Mouse (Mus musculus) right cerebral cortex, postnatal 25 days (tissue): ENCODE measurements at regions not wholly inside any gene's neighbourhood (a gene's known extent, or its start where the extent isn't known, plus 50 kb on each side); places are given as distances from the start of the nearest gene placed in this dataset.

ENCODE experiments used
- DNase-seq: peaks from one replicate; pipeline ENCODE4 v3.0.0; 2022

- DNase-seq: no peak
Measured at GRCm38 (mm10) chr1:33042424-33042823, 495.3 kb upstream of the Gm5415 start.

GRCm38 (mm10) chr1:33040740-33041139 is 493.6 kb upstream of the Gm5415 start:
- no peak for DNase-seq

- DNase-seq: no peak
Measured at GRCm38 (mm10) chr1:33031991-33032390, 484.9 kb upstream of the Gm5415 start.

GRCm38 (mm10) chr1:33026683-33027415 is 479.8 kb upstream of the Gm5415 start:
- no peak for DNase-seq

- no peak for DNase-seq
Measured at GRCm38 (mm10) chr1:33025379-33025778, 478.3 kb upstream of the Gm5415 start.

GRCm38 (mm10) chr1:33022852-33023251 is 475.8 kb upstream of the Gm5415 start:
- no peak for DNase-seq

GRCm38 (mm10) chr1:33003992-33004391 is 456.9 kb upstream of the Gm5415 start:
- no peak for DNase-seq

- DNase-seq: no peak
Measured at GRCm38 (mm10) chr1:32964957-32965356, 417.9 kb upstream of the Gm5415 start.

GRCm38 (mm10) chr1:32959316-32959715 is 412.2 kb upstream of the Gm5415 start:
- DNase-seq: no peak

GRCm38 (mm10) chr1:32946254-32946653 is 399.2 kb upstream of the Gm5415 start:
- DNase-seq: no peak

GRCm38 (mm10) chr1:32930381-32930780 is 383.3 kb upstream of the Gm5415 start:
- DNase-seq: no peak

GRCm38 (mm10) chr1:32902437-32902836 is 355.3 kb upstream of the Gm5415 start:
- DNase-seq: no peak

GRCm38 (mm10) chr1:32887728-32888127 is 340.6 kb upstream of the Gm5415 start:
- no peak for DNase-seq

GRCm38 (mm10) chr1:32872920-32873319 is 325.8 kb upstream of the Gm5415 start:
- DNase-seq: no peak

GRCm38 (mm10) chr1:32866111-32866510 is 319.0 kb upstream of the Gm5415 start:
- no peak for DNase-seq

GRCm38 (mm10) chr1:32858040-32858439 is 310.9 kb upstream of the Gm5415 start:
- DNase-seq: no peak
